Mouse (Mus musculus) ES-Bruce4 (cell line): ENCODE results near the gene Tmem56. TPM values are rescaled to one million over a fixed set of nuclear protein-coding genes. Genes with fewer than 3 reads are reported as not detected.

Source experiments
- H3K27ac ChIP-seq: 2 replicates; pipeline ENCODE4 v1.5.1; 2012; ENCODE audit warnings: low read length, inconsistent platforms; ENCODE audit not compliant: insufficient read depth
- H3K27me3 ChIP-seq: 2 replicates; pipeline ENCODE4 v1.6.1; 2012; ENCODE audit warnings: mild to moderate bottlenecking, low read length, inconsistent platforms; ENCODE audit not compliant: control insufficient read depth, poor library complexity, insufficient read depth, severe bottlenecking
- H3K36me3 ChIP-seq: 2 replicates; pipeline ENCODE4 v1.6.1; 2012; ENCODE audit warnings: inconsistent platforms, mild to moderate bottlenecking, low read length, moderate library complexity; ENCODE audit not compliant: control insufficient read depth, poor library complexity, insufficient read depth, severe bottlenecking
- H3K4me1 ChIP-seq: one replicate; pipeline ENCODE4 v1.8.1; 2011; ENCODE audit warnings: low read length; ENCODE audit not compliant: control insufficient read depth, insufficient read depth
- H3K4me3 ChIP-seq: 2 replicates; pipeline ENCODE4 v1.5.1; 2011; ENCODE audit warnings: low read depth, mild to moderate bottlenecking, low read length
- H3K9ac ChIP-seq: 2 replicates; pipeline ENCODE4 v1.6.1; 2012; ENCODE audit warnings: low read depth, mild to moderate bottlenecking, inconsistent platforms; ENCODE audit not compliant: poor library complexity, severe bottlenecking
- H3K9me3 ChIP-seq: replicated peaks from 2 replicates; pipeline ENCODE4 v1.6.1; 2012; ENCODE audit warnings: mild to moderate bottlenecking, low read length, inconsistent platforms; ENCODE audit not compliant: control insufficient read depth, poor library complexity, insufficient read depth, severe bottlenecking
- CTCF ChIP-seq: IDR thresholded peaks from one replicate; pipeline ENCODE4 v1.8.1; 2011; ENCODE audit warnings: low read depth, low read length
- EP300 ChIP-seq: IDR thresholded peaks from 2 replicates; pipeline ENCODE4 v1.6.1; 2011; ENCODE audit warnings: low read depth, low read length; ENCODE audit not compliant: insufficient read depth
- POLR2A ChIP-seq: IDR thresholded peaks from one replicate; pipeline ENCODE4 v1.8.1; 2011; ENCODE audit warnings: low read length; ENCODE audit not compliant: insufficient read depth
- polyA plus RNA-seq: library from polyadenylated mRNA; stranded (reverse); fragments of >200 nt; gene quantifications from 2 replicates; pipeline ENCODE4 v1.2.4, GENCODE M21; 2011; ENCODE audit warnings: low read depth; ENCODE audit not compliant: missing spikeins, insufficient read depth, insufficient read length

Tmem56 gene
- polyA plus RNA-seq, 1 experiment = 0.58 TPM

- Histone ChIP-seq H3K4me1 (no peaks in the 10 kb centered on the region), H3K36me3 (no peaks in the 10 kb centered on the region), H3K9ac (peak overlapping the region; percentile 37), H3K27me3 (no peaks in the 10 kb centered on the region), H3K27ac (peak overlapping the region; percentile 46; the same call in 1 of the 2 replicates), H3K9me3 (peaks cover 19% of the 10 kb centered on the region), H3K4me3 (peak overlapping the region; percentile 91)
- TF ChIP-seq EP300 (no peak), POLR2A (no peak), CTCF (no peak)
These were observed 8.3 kb upstream of the Tmem56 start for GRCm38 (mm10) chr3:121291225-121291559.

GRCm38 (mm10) chr3:121290681-121291080, 7.8 kb upstream of the Tmem56 start:
- no peak for TF ChIP-seq POLR2A
- no peak for TF ChIP-seq EP300
- no peak for TF ChIP-seq CTCF
- no peaks in the 10 kb centered on the region for H3K36me3 ChIP-seq
- H3K27me3 ChIP-seq = no peaks in the 10 kb centered on the region
- H3K9ac ChIP-seq = peak overlapping the region; percentile 37
- peaks cover 19% of the 10 kb centered on the region for H3K9me3 ChIP-seq
- H3K4me3 ChIP-seq = peak overlapping the region; percentile 91
- H3K4me1 ChIP-seq = no peaks in the 10 kb centered on the region
- H3K27ac ChIP-seq = peak overlapping the region; percentile 46; the same call in 1 of the 2 replicates

GRCm38 (mm10) chr3:121287151-121287550, 4.3 kb upstream of the Tmem56 start:
- TF ChIP-seq EP300 (no peak), CTCF (no peak), POLR2A (no peak)
- H3K4me1 ChIP-seq = no peaks in the 10 kb centered on the region
- no peaks in the 10 kb centered on the region for H3K36me3 ChIP-seq
- no peak overlapping the region for H3K9ac ChIP-seq
- no peak overlapping the region for H3K27ac ChIP-seq
- no peak overlapping the region for H3K4me3 ChIP-seq
- H3K27me3 ChIP-seq = no peaks in the 10 kb centered on the region
- H3K9me3 ChIP-seq = peaks cover 19% of the 10 kb centered on the region

GRCm38 (mm10) chr3:121285219-121285618, 2.3 kb upstream of the Tmem56 start:
- TF ChIP-seq POLR2A = no peak
- TF ChIP-seq CTCF = no peak
- no peak for TF ChIP-seq EP300
- Histone ChIP-seq H3K9ac (no peak overlapping the region), H3K36me3 (no peaks in the 10 kb centered on the region), H3K4me3 (no peak overlapping the region), H3K27me3 (no peaks in the 10 kb centered on the region), H3K9me3 (peaks cover 19% of the 10 kb centered on the region), H3K27ac (no peak overlapping the region), H3K4me1 (no peaks in the 10 kb centered on the region)

GRCm38 (mm10) chr3:121279679-121280078, 3.2 kb downstream of the Tmem56 start:
- no peak for TF ChIP-seq CTCF
- Histone ChIP-seq H3K4me3 (peak overlapping the region; percentile 24), H3K27me3 (no peaks in the 10 kb centered on the region; the same call in 1 of the 2 replicates), H3K9me3 (no peaks in the 10 kb centered on the region), H3K4me1 (no peaks in the 10 kb centered on the region), H3K36me3 (no peaks in the 10 kb centered on the region), H3K27ac (no peak overlapping the region), H3K9ac (no peak overlapping the region)

- H3K9ac ChIP-seq = no peak overlapping the region
- H3K9me3 ChIP-seq = no peaks in the 10 kb centered on the region
- H3K4me3 ChIP-seq = no peak overlapping the region
- TF ChIP-seq POLR2A (no peak), CTCF (no peak), EP300 (no peak)
- no peaks in the 10 kb centered on the region; the same call in 1 of the 2 replicates for H3K27me3 ChIP-seq
- H3K4me1 ChIP-seq = no peaks in the 10 kb centered on the region
- no peak overlapping the region for H3K27ac ChIP-seq
- no peaks in the 10 kb centered on the region for H3K36me3 ChIP-seq
These were observed 5.3 kb downstream of the Tmem56 start for GRCm38 (mm10) chr3:121277557-121277956.
